Mouse (Mus musculus) CH12.LX (cell line): ENCODE measurements at regions not wholly inside any gene's neighbourhood (a gene's known extent, or its start where the extent isn't known, plus 50 kb on each side); places are given as distances from the start of the nearest gene placed in this dataset.

ENCODE experiments used
- CTCF ChIP-seq, 2 experiments: IDR thresholded peaks in 1 of 2; conservative IDR thresholded peaks in 1 of 2; 2 replicates each; pipeline ENCODE4 v1.5.1; 2011 to 2012; ENCODE audit warnings: low read depth in 2 of 2, low read length in 2 of 2, improper control_type of control experiment in 1 of 2, inconsistent platforms in 1 of 2, mild to moderate bottlenecking in 1 of 2, moderate library complexity in 1 of 2
- EP300 ChIP-seq: IDR thresholded peaks from 2 replicates; pipeline ENCODE4 v1.6.1; 2011; ENCODE audit warnings: low read length, improper control_type of control experiment
- HCFC1 ChIP-seq: IDR thresholded peaks from 2 replicates; pipeline ENCODE4 v1.6.1; 2012; ENCODE audit warnings: low read depth, mild to moderate bottlenecking, inconsistent platforms, low read length, improper control_type of control experiment
- JUN ChIP-seq: IDR thresholded peaks from 2 replicates; pipeline ENCODE4 v1.6.1; 2011; ENCODE audit warnings: low read depth, mild to moderate bottlenecking, low read length, improper control_type of control experiment, moderate library complexity; ENCODE audit not compliant: insufficient read depth
- JUND ChIP-seq: conservative IDR thresholded peaks from 2 replicates; pipeline ENCODE4 v1.6.1; 2011; ENCODE audit warnings: low read depth, low read length, improper control_type of control experiment
- MAX ChIP-seq: IDR thresholded peaks from 2 replicates; pipeline ENCODE4 v1.6.1; 2011; ENCODE audit warnings: low read length, improper control_type of control experiment
- MEF2A ChIP-seq: IDR thresholded peaks from 2 replicates; pipeline ENCODE4 v1.6.1; 2014; ENCODE audit warnings: low read depth, mild to moderate bottlenecking, inconsistent platforms, low read length, improper control_type of control experiment, borderline replicate concordance
- MYC ChIP-seq: IDR thresholded peaks from 2 replicates; pipeline ENCODE4 v1.6.1; 2011; ENCODE audit warnings: low read depth, mild to moderate bottlenecking, improper control_type of control experiment, low read length
- NELFE ChIP-seq: IDR thresholded peaks from 2 replicates; pipeline ENCODE4 v1.6.1; 2011; ENCODE audit warnings: low read depth, low read length, improper control_type of control experiment
- POLR2A ChIP-seq: IDR thresholded peaks from 2 replicates; pipeline ENCODE4 v1.6.1; 2011; ENCODE audit warnings: low read depth, mild to moderate bottlenecking, improper control_type of control experiment, low read length
- RAD21 ChIP-seq: IDR thresholded peaks from 2 replicates; pipeline ENCODE4 v1.6.1; 2011; ENCODE audit warnings: low read depth, mild to moderate bottlenecking, low read length, improper control_type of control experiment, moderate library complexity
- SIN3A ChIP-seq: IDR thresholded peaks from 2 replicates; pipeline ENCODE4 v1.6.1; 2012; ENCODE audit warnings: low read length, improper control_type of control experiment, inconsistent platforms
- ZNF384 ChIP-seq: IDR thresholded peaks from 2 replicates; pipeline ENCODE4 v1.6.1; 2012; ENCODE audit warnings: low read depth, low read length, improper control_type of control experiment, inconsistent platforms

DNA sequence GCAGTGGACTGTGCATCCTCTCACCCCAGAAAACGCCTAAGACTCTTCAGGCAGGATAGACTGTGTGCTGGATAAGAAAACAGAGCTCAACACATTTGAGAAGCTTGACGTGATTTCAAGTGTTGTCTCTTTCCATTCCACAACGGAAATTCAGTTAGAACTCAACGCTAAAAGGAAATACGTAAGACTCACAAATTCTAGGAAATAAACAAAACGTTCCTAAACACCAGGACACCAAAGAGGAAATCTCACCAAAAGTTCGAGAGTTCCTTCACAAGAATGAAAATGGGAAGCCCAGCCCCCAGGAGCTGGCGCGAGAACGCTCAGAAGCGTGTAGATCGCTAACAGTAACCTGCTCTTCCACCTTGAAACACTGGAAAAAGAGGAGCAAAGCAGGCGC, 72.7 kb upstream of the A530016L24Rik start:
- TF ChIP-seq EP300, result no peak
- TF ChIP-seq POLR2A, result no peak
- no peak for TF ChIP-seq CTCF (conservative IDR thresholded peaks at IDR 0.05 in 1 of 2, IDR thresholded peaks at IDR 0.05 in 1 of 2; ENCODE audit: low read depth in 2 of 2, low read length in 2 of 2)
- no peak for TF ChIP-seq ZNF384
- no peak for TF ChIP-seq JUND
- TF ChIP-seq NELFE, result no peak
- TF ChIP-seq MEF2A, result no peak
- no peak for TF ChIP-seq JUN
- TF ChIP-seq HCFC1, result no peak
- TF ChIP-seq SIN3A, result no peak
- TF ChIP-seq MYC, result no peak
- no peak for TF ChIP-seq MAX
- no peak for TF ChIP-seq RAD21
